Mouse (Mus musculus) frontal cortex, postnatal 10 days (tissue): ENCODE measurements around the gene Bik.

Experiments
- DNase-seq, 2 experiments: peaks; one replicate each; pipeline ENCODE4 v3.0.0; 2022; ENCODE audit warnings: low spot score in 2 of 2, mixed read lengths in 1 of 2

Bik gene

GRCm38 (mm10) chr15:83546029-83546428 is 19.4 kb downstream of the Bik start:
- DNase-seq: no peak

DNA sequence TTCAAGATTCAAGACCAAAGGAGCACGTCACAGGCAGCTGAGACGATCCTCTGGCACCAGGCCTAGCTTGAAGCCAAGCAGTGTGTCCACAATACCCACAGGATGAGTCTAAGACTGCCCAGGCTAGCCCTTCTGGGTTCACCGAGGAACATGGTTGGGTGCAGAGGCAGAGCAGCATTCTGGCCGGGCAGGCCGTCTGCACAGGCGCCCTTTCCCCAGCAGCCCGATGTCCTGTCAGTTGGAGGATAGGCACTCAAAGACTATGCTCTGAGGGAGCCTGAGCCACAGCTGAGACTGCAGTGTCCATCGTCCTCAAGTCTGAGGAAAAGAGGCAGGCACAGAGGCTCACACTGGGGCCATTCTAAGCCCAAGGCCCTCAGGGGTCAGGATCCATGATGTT is 20.5 kb downstream of the Bik start:
- DNase-seq: no peak

GRCm38 (mm10) chr15:83550137-83550536 is 23.5 kb downstream of the Bik start:
- DNase-seq: no peak

GRCm38 (mm10) chr15:83553831-83554230 is 27.2 kb downstream of the Bik start:
- DNase-seq: no peak

DNA sequence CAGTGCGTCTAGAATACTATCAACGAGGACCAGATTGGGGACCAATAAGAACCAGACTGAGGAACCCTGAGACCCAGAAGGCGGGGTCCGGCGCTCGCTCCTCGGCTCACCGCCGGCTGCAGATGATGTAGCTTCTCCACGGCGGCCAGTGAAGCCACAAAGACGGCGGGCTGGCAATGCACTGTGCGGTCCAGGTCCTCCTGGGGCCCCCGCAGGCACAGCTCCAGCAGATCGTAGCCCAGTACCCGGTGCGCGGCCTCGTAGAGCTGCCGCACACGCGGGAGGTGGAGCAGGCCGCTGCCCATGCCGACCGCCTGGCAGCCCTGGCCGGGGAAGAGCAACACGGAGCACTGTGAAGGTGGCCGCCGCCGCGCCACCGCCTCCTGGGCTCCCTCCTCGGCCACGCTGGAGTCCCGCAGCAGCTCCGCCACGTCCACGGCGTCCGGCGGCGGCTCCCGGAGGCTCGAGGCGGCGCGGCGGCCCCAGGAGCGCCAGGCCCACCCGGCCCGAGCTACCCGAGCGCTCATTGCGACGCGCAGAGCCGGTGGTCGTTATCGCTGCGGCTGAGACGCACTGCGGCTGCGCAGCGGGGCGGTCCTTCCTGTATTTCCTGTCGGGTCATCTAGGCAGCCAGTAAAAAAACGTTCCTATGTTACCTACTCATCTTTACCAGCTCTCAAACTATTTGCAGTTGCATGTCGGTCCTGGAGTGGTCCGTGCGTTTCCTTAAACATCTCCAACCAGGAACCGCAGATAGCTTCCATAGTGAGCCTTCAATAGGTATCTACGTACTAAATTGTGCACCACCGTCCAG is 28.7 kb downstream of the Bik start:
- DNase-seq: peak; percentile 78 to 83

GRCm38 (mm10) chr15:83560941-83561477 is 34.3 kb downstream of the Bik start:
- DNase-seq: no peak

DNA sequence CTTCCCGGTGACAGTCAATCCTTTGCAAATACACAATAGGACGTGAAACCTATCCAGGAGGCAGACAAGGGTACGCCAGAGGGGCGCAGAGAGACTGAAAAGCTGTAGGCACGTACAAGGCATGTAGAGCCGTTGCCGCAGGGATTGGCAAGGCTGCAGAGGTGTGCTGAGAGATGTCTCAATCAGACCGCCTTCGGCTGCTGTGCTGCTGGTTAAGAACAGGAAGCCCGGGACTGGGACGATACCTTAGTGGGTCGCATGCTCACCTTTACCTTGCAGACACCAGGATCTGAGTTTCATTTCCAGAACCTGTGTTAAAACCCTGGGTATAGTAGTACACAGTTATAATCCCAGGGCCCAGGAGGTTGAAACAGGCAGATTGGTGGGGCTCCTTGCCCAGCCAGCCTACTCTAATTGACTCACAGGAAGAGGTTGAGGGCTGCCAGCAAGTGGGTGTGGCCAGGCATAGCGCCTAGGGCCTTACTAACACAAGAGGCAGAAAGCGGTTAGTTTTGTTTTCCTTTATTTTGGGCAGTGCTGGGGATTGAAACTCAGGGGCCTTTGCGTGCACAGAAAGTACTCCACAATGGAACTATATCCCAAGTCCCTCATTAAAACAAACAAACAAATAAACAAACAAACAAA is 36.1 kb downstream of the Bik start:
- DNase-seq: peak in 1 of 2 experiments; percentile 38

- no peak for DNase-seq
These were observed 36.7 kb downstream of the Bik start, which contains the start of the genes Tspo and Mcat for GRCm38 (mm10) chr15:83563327-83563856. Gene Tspo, plus strand, starts transcription at chr15:83563592. Gene Mcat, minus strand, starts transcription at chr15:83563787.

- no peak for DNase-seq
These were observed 37.4 kb downstream of the Bik start for GRCm38 (mm10) chr15:83563857-83564651.

- no peak for DNase-seq
These were observed 38.8 kb downstream of the Bik start for GRCm38 (mm10) chr15:83565434-83565833.

DNA sequence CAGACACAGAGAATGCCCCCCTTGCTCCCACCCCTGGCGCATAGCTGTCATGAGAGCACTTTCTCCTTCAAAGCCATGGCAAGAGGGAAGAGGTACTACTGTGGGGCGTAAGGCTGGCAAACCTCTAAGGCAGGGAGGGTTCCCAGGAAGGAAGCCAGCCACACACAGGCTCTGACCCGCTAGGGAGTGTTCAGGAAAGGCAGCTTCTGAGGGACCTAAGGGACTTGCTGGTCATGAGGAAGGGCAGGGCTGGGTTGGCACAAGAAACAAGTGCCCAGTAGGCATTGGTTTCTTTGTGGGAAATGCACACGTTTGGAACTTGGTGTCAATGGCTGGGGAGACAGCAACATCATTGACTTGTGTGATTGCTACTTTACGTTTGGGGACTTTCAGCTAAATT is 39.3 kb downstream of the Bik start:
- no peak for DNase-seq

- DNase-seq: no peak
These were observed 41.1 kb downstream of the Bik start for GRCm38 (mm10) chr15:83567728-83568127.

DNA sequence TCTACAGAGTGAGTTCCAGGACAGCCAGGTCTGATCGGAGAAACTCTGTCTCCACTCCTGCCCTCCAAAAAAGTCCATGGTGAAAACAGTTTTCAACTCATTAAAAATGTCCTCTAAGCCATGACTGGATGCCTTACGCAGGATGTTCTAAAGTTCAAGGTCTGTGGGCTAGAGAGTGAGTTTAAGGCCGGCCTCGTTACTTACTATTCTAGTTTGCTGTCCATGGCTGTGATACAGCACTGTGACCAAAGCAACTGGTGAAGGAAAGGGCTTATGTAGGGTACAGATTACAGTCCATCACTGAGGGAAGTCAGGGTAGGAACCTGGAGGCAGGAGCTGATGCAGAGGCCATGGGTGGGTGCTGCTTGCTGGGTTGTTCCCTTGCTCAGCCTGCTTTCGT is 41.9 kb downstream of the Bik start:
- DNase-seq: no peak

DNA sequence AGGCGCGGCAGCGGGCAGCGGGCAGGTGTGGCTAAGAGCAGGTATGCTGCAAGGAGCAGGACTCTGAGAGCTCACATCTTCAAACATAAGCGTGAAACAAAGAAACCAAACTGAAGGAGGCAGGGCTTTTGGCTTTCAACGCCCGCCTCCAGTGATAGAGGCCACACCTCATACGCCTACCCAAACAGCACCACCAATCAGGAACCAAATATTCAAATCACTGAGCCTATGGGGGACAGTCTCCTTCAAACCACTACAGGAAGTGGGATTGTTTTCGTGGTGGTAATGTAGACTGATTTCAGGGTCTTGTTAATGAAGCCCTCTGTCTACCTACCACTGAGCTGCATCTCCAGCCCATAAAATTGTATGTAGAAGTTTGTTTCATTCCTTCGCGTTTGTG is 43.0 kb downstream of the Bik start:
- no peak for DNase-seq

- no peak for DNase-seq
These were observed 44.0 kb downstream of the Bik start for GRCm38 (mm10) chr15:83570641-83571040.

- DNase-seq: no peak
These were observed 45.0 kb downstream of the Bik start for GRCm38 (mm10) chr15:83571636-83572035.

- DNase-seq: no peak
These were observed 45.5 kb downstream of the Bik start for GRCm38 (mm10) chr15:83572132-83572531.

DNA sequence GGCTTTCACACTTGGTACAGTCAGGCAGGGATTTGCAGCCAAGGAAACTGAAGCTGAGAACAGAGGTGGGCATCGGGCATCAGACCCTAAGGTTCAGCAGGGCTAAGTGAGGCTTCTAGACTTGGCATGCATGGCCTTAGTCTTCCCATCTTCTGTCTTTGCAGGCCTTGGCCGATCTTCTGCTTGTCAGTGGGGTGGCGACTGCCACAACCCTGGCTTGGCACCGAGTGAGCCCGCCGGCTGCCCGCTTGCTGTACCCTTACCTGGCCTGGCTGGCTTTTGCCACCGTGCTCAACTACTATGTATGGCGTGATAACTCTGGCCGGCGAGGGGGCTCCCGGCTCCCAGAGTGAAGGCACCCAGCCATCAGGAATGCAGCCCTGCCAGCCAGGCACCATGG is 46.9 kb downstream of the Bik start:
- no peak for DNase-seq

DNA sequence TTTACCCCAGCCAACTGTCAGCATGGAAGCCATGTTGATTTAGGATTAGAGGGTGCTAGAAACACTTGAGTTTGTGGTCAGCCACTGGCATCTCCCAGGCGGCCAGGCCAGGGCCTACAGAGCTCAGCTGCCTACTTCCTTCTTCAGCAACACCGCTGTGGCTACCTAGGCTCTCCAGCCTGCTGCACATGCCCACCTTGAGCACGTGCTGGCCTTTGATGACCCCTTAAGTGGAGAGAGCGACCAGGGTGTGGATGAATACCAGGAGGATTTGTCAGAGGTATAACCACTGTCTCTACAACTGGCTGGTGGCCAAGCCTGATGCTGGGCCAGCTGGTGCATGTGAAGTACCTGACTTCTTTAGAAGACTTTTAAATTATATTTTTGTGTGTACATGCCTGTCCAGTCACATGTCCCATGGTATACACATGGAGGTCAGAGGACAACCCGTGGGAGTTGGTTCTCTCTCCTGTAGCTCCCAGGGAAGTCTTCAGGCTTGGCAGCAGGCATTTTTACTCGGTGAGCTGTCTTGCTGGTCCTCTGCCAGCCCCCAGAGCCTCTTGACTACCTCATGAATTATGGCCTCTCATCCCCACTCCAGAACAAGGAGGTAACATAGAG is 48.2 kb downstream of the Bik start:
- no peak for DNase-seq

- DNase-seq: no peak
These were observed 48.9 kb downstream of the Bik start for GRCm38 (mm10) chr15:83575543-83575942.

DNA sequence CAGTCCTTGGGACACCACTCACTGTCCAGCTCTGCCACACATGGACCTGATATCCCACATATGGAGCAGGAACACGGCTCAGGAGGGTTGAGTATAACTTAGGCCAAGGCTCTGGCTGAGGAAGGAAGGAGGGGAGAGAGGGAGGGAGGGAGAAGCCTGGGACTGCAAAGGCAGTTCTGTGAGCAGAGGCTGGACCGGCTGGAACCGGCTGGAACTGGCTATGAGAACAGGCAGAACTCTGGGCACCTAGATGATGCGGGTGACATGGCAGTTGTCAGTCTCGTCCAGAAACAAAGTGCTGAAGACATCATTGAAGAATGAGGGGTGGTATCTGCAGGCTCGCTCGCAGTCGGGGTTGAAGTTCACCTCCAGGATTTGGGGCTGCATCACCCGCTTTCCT is 50.0 kb downstream of the Bik start:
- no peak for DNase-seq
